Mouse (Mus musculus): ENCODE results near the gene Mphosph6.

The Mphosph6 gene

DNA sequence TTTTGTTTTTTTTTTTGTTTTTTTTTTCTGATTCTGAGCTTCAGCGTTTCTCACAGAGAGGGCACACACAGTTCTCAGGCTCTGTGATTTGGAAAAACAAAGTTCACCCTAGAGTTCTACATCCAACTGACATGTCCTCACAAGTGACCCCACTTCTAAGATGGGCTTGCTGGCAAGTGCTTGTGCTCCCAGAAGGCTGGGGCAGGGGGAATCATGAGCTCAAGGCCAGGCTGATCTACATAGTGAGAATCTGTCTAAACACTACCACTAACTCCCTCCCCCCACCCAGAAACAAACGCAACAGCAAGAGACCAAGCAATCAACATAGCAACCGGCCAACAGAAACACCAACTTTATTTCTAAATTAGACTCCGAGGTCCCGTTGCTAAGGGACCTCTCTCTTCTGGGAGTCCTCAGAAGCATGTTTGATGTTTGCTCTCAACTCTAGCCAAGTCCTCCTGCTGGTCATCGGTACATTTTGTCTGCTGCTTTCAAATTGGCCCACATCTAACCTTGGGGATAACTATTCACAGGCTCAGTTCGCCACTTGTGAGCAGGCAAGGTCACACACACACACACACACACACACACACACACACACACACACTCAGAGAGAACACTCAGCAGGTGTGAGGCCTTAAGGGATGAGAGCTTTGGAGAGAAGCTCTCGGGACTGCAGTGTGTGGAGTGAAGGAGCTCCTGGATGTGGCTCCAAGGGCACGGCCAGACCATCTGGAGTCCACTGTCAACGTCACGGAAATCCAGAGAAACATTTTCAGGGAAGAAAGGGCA, 23.0 kb downstream of the Mphosph6 start:
- ChIA-PET CTCF (interaction anchor here in 3 of 4 experiments (0.6 to 0.7 kb wide), 5 partner anchors 10 to 1286 kb away, joined by 3 read pairs; no protein-coding TSS in a partner anchor), POLR2A (interaction anchor here (0.6 to 2.2 kb wide), 15 partner anchors 11 to 450 kb away, joined by 3 to 14 read pairs (median 5); partner anchors contain the start of gene Mphosph6 (in 2 of the 4))

GRCm38 (mm10) chr8:117776075-117776474, 25.7 kb downstream of the Mphosph6 start:
- ChIA-PET CTCF (interaction anchor here in 3 of 4 experiments (0.6 to 1.6 kb wide), 8 partner anchors 13 to 386 kb away, joined by 3 to 8 read pairs (median 3); partner anchors contain the start of gene Mphosph6 (in 1 of the 3)), POLR2A (interaction anchor here in 2 of 4 experiments (0.7 to 2.9 kb wide), 7 partner anchors 9 to 29 kb away, joined by 3 to 21 read pairs (median 4); partner anchors contain the start of gene Mphosph6 (in 2 of the 2))

- CTCF ChIA-PET: interaction anchor here (0.6 to 1.6 kb wide), 9 partner anchors 14 to 387 kb away, joined by 3 to 12 read pairs (median 3); partner anchors contain the start of gene Mphosph6 (in 1 of the 4)
- POLR2A ChIA-PET: interaction anchor here in 3 of 4 experiments (0.5 to 2.9 kb wide), 14 partner anchors 9 to 646 kb away, joined by 3 to 21 read pairs (median 3); partner anchors contain the start of gene Mphosph6 (in 2 of the 3)
Observed at GRCm38 (mm10) chr8:117775626-117776025, 26.1 kb downstream of the Mphosph6 start.

DNA sequence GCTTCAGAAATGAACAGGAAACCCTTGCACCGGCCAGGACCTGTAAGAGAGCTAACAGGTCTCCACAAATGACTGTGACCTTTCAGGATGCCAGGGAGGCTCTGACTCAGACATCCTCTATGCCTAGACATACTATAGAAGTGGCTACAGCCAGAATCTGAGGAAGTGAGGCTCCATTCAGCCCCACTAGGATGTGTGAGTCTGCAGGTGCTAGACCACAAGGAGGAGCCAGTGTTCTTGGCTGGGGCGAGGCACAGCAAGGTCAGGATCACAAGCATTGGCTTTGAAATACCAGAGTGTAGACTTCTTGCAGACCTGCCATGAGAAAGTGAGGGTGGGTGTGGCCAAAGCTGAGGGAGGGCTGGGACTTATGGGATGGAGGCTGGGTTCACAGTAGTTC, 29.1 kb downstream of the Mphosph6 start:
- CTCF ChIA-PET: interaction anchor here (0.5 to 2.5 kb wide), 60 partner anchors 9 to 1292 kb away, joined by 3 to 20 read pairs (median 4); partner anchors contain the start of gene Mphosph6 (in 2 of the 4)

DNA sequence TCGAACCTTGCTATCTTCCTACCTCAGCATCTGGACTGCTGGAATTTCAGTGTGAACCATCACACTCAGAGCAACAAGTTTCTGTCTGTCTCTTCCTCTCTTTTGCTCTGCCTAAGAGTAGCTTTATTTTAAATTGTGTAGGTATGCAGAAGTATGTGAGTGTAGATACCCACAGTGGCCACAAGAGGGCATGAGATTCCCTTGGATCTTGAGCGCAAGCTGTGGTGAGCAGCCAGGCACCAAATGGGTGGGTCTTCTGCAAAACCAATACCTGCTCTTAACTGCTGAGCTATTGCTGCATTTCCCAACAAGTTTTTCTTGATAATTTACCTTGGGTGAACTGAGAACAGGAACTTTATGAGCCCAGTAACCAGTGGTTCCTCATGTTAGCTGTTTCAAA, 29.6 kb downstream of the Mphosph6 start:
- ChIA-PET CTCF (interaction anchor here (0.5 to 2.5 kb wide), 91 partner anchors 8 to 1448 kb away, joined by 3 to 20 read pairs (median 4); partner anchors contain the start of gene Mphosph6 (in 2 of the 4)), POLR2A (interaction anchor here in 3 of 4 experiments (0.7 to 2.8 kb wide), 13 partner anchors 12 to 1581 kb away, joined by 3 to 16 read pairs (median 4); partner anchors contain the start of gene Mphosph6 (in 2 of the 3))

More for the DNA sequence above, 29.1 kb downstream of the Mphosph6 start:
- POLR2A ChIA-PET: interaction anchor here in 3 of 4 experiments (0.7 to 2.8 kb wide), 11 partner anchors 11 to 428 kb away, joined by 3 to 16 read pairs (median 4); partner anchors contain the start of gene Mphosph6 (in 2 of the 3)

- CTCF ChIA-PET: interaction anchor here (0.5 to 2.5 kb wide), 86 partner anchors 7 to 1449 kb away, joined by 3 to 20 read pairs (median 4); partner anchors contain the start of gene Mphosph6 (in 2 of the 4)
- POLR2A ChIA-PET: interaction anchor here in 2 of 4 experiments (0.7 to 2.8 kb wide), 9 partner anchors 17 to 517 kb away, joined by 3 to 16 read pairs (median 4); partner anchors contain the start of gene Mphosph6 (in 1 of the 2)
Observed at GRCm38 (mm10) chr8:117771115-117771836, 30.5 kb downstream of the Mphosph6 start.

- POLR2A ChIA-PET: interaction anchor here in 3 of 4 experiments (0.5 to 1.6 kb wide), 9 partner anchors 25 to 433 kb away, joined by 3 to 16 read pairs (median 5); partner anchors contain the start of gene Mphosph6 (in 2 of the 3)
- CTCF ChIA-PET: interaction anchor here in 2 of 4 experiments (0.7 to 1.2 kb wide), 3 partner anchors 84 to 161 kb away, joined by 3 to 4 read pairs (median 3); no protein-coding TSS in a partner anchor
Observed at GRCm38 (mm10) chr8:117768971-117769370, 32.8 kb downstream of the Mphosph6 start.

GRCm38 (mm10) chr8:117765947-117766346, 35.8 kb downstream of the Mphosph6 start:
- ChIA-PET CTCF (interaction anchor here in 1 of 4 experiments (0.6 kb wide), 1 partner anchor 511 kb away, joined by 3 read pairs; no protein-coding TSS in a partner anchor), POLR2A (interaction anchor here in 1 of 4 experiments (1.0 to 1.6 kb wide), 2 partner anchors 14 to 36 kb away, joined by 3 to 6 read pairs; partner anchors contain the start of gene Mphosph6)

DNA sequence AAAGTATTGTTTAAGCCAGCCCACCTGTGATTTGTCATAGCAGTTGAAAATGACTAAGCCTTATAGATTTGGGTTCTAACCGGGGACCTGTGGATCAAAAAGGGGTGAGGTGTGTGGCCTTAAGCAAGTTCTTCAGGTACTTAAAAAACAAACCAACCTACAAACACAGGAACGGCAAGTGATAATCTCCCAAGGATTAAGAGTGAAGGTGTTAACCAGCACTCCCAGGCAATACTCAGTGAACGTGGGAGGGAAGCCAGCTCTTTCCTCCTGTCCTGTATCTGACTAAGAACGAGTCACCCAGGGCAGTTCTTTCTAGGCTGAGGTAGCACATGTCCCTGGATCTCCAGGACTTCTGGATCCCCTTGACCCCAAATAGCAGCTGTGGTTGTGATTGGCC, 37.1 kb downstream of the Mphosph6 start:
- ChIA-PET POLR2A (interaction anchor here in 1 of 4 experiments (1.6 kb wide), 1 partner anchor 37 kb away, joined by 6 read pairs; the partner anchor contains the start of gene Mphosph6), CTCF (no interaction called here)

- ChIA-PET CTCF (interaction anchor here in 2 of 4 experiments (0.6 to 1.1 kb wide), 3 partner anchors 9 to 92 kb away, joined by 3 to 15 read pairs (median 6); no protein-coding TSS in a partner anchor), POLR2A (interaction anchor here in 1 of 4 experiments (1.3 kb wide), 1 partner anchor 25 kb away, joined by 3 read pairs; no protein-coding TSS in a partner anchor)
Observed at GRCm38 (mm10) chr8:117762776-117763175, 39.0 kb downstream of the Mphosph6 start.

DNA sequence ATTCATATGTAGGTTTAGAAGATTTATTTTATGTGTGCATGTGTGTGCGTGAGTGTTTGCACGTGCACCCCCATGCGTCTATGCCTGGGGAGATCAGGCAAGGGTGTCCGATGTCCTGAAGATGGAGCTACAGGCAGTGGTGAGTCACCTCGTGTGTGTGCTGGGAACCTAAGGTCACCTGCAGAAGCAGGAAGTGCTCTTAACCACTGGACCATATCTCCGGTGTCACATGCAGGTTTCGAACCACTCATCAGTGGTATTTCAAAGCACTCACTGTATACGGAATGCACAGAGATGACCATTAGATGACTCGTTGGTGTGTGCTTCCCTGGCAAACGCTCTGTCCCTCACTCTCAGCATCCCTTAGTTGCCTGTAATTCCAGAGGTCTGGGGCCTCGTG, 43.8 kb downstream of the Mphosph6 start:
- POLR2A ChIA-PET: interaction anchor here in 1 of 4 experiments (0.5 kb wide), 1 partner anchor 88 kb away, joined by 3 read pairs; no protein-coding TSS in a partner anchor
- CTCF ChIA-PET: interaction anchor here in 2 of 4 experiments (0.6 to 0.9 kb wide), 2 partner anchors 18 to 157 kb away, joined by 3 read pairs; no protein-coding TSS in a partner anchor

- POLR2A ChIA-PET: interaction anchor here in 3 of 4 experiments (0.7 to 1.5 kb wide), 7 partner anchors 17 to 113 kb away, joined by 3 to 4 read pairs (median 3); partner anchors contain the start of gene Mphosph6 (in 2 of the 3)
- CTCF ChIA-PET: no interaction called here
Observed at GRCm38 (mm10) chr8:117749436-117749835, 52.3 kb downstream of the Mphosph6 start.

DNA sequence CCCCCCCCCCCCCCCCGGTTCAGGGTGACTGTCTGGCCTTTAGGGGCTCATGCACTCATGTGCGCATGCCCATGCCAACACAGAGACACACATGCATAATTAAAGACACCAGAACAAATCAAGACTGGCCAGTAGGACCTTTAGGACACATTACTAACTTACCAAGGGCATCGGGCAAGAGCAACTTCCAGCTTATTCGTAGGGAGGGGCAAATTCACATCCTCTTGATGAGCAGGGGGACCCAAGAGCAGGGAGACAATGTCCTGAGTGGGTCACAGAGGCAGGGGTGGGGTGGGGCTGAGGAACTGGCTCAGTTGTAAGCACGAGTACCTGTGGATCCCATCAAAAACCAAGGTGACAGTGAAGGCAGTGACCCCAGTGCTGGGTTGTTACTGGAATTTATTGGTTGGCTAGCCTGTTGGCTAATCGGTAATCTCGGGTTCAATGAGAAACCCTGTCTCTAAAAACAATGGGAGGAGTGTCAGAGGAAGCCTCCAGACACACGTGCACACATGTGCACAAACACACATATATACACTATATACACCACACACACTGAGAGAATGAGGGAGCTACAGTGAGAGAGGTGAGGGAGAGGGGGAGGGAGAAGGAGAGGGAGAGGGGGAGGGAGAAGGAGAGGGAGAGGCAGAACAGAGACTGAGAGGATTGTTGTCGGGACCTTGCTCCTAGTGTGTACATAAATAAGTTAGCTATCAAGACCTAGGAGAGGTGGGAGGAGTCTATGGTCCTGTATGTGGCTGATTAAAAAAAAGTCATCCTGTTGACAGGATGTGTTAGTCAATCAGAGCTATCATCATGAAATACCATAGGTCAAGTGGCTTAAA, 53.6 kb downstream of the Mphosph6 start:
- ChIA-PET CTCF (interaction anchor here (0.6 to 2.1 kb wide), 11 partner anchors 20 to 1902 kb away, joined by 3 to 7 read pairs (median 4); no protein-coding TSS in a partner anchor), POLR2A (interaction anchor here in 3 of 4 experiments (0.6 to 2.9 kb wide), 23 partner anchors 8 to 640 kb away, joined by 3 to 29 read pairs (median 3); partner anchors contain the start of gene Mphosph6 (in 3 of the 3))

DNA sequence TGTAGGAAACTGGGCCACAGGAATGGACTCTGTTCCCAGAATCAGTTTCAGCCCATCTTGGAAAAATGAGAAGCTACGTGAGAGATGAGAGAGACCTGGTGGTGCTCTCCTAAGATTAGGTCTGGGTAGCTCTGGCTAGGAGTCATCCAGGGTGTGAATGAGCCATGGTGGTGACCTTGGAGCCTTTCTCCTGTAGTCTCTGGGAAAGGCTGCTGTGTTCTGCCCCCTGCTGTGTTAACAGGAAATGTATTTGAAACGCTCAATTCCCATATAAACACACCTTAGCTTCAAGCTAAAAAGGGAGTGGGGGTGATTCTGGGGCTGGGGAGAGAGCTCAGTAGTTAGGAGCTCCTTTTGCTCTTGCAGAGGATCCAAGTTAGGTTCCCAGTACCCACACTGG, 54.3 kb downstream of the Mphosph6 start:
- CTCF ChIA-PET: interaction anchor here (0.6 to 2.1 kb wide), 13 partner anchors 20 to 1903 kb away, joined by 3 to 7 read pairs (median 3); no protein-coding TSS in a partner anchor
- POLR2A ChIA-PET: interaction anchor here in 3 of 4 experiments (0.7 to 2.9 kb wide), 19 partner anchors 9 to 496 kb away, joined by 3 to 29 read pairs (median 4); partner anchors contain the start of gene Mphosph6 (in 3 of the 3)

DNA sequence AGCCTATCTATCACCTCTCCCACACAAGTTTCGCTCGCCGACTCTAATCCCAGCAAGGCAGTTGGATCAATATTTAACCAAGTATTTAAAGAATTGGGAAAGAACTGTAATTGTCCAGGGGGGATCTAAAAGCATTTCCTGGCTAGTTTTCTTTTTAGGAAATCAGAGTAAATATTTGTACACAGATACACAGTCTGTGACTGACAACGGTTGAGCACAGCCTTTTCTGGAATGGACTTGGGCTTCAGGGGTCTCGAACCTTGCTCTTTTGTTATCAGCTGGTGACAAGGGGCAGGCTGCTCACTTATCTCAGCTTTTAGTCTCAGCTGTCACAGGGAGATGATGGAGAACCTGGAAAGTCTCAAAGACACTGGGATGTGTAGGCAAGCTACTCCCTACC, 55.1 kb downstream of the Mphosph6 start:
- ChIA-PET POLR2A (interaction anchor here in 3 of 4 experiments (0.7 to 2.9 kb wide), 12 partner anchors 12 to 496 kb away, joined by 3 to 29 read pairs (median 4); partner anchors contain the start of gene Mphosph6 (in 3 of the 3)), CTCF (interaction anchor here (0.6 to 2.1 kb wide), 7 partner anchors 19 to 146 kb away, joined by 3 to 5 read pairs (median 4); no protein-coding TSS in a partner anchor)

Measured in embryonic stem cell, embryonic (primary cell).